Mouse (Mus musculus): ENCODE data around the gene Rufy3.

DNA sequence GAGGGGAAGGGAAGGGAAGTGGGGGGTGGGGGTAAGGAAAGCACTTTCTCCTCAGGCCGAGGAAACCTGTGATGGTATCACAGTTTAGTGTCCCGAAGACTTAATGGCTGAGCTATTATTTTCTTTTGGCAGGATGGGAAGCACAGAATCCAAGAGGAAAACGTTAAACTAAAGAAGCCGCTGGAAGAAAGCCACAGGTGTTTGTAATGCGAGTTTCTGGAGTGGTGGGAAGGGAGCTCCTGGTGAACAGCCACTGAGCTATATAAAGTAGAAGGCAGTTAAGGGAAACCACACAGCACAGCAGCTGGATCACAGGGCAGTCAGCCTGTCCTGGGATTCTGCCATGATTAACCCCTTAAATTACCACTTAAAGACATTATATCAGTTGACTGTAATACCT is 80.6 kb downstream of the Rufy3 start:
- no peak for TF ChIP-seq CTCF (IDR thresholded peaks at IDR 0.05; ENCODE audit: low read depth)
- no peak for TF ChIP-seq EP300 (IDR thresholded peaks at IDR 0.05; ENCODE audit: low read depth)

Data from liver, postnatal 0 days (tissue).